Mouse (Mus musculus): ENCODE data around the gene Gm20604.

Gene Gm20604

DNA sequence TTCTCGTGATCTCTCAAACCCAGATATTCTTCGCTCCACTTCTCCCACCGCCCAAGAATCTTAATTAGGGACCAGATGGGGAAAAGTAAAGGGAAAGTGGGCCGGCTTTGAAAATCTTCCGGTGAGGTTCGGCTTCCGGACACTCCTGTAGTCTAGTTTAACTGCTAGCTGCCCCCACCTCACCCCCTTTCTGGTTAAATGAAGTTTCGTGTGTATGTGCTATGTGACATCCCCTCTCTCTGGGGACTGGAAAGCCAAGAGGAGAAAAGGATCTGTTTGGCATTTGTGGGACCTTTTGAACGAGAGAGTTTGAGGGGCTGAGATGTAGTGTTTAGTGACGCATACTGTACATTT lies at the start of gene Gm20604:
Gene Gm20604, minus strand, starts transcription at position 270 of the 354 bp plus-strand sequence.
- in situ Hi-C loops (cut with MboI, MseI): loop anchor here in 1 of 2 experiments (10.0 to 25.0 kb wide), 2 partner anchors 1034 to 1671 kb away; partner anchors contain the start of gene Ppp4r3a

DNA sequence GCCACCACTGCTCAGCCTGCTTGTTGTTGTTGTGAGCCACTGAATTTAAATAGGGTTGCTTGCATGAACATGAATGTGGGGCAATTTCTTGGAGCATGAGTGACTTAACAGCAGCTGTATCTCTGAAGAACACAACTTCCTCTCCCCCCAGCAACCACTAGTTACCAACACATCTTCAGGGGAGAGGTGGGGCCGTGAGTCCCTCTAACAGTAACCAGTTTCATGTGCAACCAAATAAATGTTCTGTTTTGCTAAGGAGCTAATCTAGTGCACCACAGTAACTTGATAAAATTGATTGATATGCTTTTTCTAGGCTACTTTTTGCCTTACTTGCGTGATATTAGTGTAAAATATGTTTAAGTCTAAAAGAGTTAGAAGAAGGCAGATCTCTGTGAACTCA lies 41.1 kb upstream of the Gm20604 start:
- in situ Hi-C loops (cut with MboI, MseI): loop anchor here in 1 of 2 experiments (10.0 kb wide), 1 partner anchor 265 kb away; no protein-coding TSS in a partner anchor

DNA sequence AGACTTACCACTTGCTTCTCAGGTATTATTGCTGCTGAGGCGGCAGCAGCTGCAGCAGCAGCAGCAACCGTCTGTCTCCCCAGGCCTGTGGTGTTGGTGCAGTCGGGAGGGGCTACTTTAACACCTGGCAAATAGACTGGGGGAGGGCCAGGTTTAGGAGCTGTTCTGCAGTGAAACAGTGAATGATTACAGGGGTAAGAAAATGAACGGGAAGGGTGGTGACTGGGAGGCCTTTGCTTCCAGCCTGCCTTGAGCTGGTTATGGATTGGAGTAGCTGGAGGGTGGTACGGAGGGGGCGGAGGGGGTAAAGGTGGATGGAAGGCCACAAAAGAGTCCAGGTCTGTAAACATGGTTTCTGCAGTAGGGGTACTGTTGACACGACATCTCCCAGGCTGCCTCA lies 29.5 kb upstream of the Gm20604 start:
- in situ Hi-C loops (cut with MboI, MseI): no loop called here

DNA sequence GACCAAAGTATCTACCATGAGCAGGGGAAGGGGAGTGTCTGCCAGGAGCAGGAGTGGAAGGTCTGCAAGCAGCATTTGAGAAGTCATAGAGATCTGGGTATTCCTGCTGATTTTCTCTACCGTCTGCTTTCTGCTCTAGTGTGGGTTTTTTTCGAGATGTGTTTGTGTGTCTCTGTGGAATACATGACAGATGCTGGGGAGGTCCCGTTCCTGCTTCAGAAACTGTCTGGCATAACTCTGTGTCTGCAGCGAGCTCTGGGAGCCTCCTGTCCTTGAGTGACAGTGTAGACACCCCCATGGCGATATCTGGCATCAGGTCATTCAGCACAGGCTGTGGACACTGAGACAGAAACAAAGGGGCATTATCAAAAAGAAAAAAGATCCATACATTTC lies 27.1 kb upstream of the Gm20604 start:
- in situ Hi-C loops (cut with MboI, MseI): no loop called here

DNA sequence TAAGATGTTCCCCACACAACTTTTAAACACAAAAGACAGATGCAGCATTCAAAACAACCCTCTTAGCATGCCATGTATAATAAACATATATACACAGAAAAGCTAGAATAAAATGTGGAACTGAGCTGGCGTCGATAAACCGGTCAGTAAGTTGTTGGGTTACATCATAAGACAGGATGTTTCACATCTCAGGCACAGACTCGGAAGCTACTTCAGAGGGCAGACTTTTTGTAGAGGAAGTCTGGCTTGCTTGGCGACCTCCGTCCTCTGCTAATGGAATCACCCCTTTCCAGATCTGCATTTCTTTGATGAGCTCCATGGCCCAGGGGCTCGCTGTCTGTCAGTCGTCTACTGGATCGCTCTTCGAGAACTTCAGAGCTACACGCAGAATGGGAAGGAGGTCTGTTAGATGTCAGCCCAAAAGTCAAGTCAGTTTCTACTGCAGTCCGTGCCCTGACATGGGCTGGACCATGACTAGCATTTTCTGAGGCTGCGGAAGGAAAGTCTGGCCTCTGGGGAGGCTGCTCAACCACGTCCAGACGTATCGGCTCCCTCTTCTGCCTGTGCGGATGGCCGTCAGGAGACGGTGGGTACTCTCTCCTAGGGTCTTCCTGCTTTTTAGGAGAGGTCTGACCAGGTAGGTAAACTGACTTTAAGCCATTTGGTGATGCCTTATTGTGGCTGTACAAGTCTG lies 26.6 kb upstream of the Gm20604 start:
- in situ Hi-C loops (cut with MboI, MseI): no loop called here

DNA sequence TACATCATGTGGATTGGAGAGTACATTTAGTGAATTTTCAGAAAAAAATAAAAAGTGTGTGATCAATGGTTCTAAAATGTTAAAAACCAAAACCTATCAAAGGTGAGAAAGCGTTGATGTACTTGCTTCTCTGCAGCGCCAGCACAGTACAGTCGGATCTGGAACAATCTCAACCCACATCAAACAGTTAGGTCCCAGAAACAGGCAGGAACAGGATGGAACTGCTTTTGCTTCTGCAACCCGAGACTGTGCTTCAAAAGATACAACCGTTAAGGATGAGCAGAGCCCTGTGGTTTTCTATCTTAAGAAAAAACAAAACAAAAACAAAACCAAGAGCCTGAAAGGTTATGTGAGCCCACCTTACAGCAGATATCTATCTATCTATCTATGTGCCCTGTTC lies 24.4 kb upstream of the Gm20604 start:
- in situ Hi-C loops (cut with MboI, MseI): no loop called here

DNA sequence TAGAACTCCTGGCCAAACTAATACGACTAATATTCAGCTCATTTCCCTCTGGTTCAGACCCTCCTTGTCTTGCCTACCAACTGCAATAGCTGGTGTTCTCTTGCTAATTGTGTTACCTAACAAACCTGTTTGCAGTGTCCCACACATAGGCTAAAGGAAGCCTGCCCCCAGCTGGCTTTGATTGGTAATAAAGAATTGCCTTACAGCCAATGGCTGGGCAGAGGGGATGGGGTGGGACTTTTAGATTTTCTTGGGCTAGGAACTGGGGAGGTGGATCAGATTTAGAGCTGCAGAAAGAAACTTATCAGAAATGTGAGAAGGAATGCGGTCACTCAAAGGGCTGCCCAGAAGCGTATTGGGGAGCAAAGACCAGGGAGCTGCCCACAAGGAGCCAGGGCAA lies 21.0 kb upstream of the Gm20604 start:
- in situ Hi-C loops (cut with MboI, MseI): no loop called here

DNA sequence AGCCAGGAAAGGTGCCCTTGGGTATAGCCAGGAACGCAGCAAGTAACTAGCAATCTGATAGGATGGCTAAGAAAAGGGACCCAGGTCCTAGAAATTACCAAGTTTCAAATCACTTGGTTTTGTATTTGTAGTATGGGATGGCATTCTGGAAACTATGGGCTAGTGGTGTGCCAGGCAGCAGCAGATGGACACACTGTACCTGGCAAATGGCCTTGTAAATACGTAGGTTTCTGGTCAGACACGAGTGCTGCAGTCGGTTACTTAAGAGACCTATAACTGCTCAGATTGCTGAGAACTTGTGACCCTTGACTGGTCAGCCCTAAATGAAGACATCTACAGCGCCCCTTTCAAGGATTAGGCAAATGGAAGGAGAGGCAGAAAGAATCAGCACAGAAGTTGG lies 19.7 kb upstream of the Gm20604 start:
- in situ Hi-C loops (cut with MboI, MseI): no loop called here

DNA sequence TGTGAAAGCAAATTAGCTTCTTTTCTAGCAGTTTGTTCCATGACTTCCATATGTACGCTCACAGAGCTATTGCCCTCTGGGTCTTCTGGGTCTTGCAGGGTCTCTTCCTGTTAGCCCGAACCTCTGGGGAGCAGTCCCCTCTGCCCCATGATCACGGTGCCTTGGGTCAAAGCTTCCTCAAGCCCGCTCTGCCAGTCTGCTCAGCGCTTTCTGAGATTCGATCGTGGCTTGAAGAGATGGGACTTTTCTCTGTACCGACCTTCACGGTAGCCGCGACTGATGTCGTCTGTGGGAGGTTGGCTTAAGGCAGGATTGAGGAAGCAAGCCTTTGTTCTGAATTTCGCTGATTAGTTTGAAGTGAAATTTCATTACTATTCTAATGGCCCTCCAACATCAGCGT lies 17.6 kb upstream of the Gm20604 start:
- in situ Hi-C loops (cut with MboI, MseI): no loop called here

DNA sequence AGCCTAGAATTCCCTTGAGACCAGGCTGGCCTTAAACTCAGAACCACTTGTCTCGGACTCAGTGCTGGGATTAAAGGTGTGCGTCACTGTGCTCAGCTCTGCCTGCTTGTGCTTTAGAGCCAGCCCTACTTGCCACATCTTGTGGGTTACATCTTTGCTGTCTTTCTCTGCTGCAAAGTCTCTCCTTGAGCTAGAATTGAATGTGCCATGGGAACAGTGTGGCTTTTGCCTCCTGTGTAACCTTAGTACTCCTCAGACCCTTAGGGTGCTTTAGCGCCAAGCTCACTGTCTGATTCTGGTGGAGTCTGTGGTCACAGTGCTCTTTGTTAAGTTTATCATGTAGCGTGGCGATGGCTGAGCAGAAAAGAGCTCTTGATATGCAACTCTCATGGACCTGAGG lies 14.2 kb upstream of the Gm20604 start:
- in situ Hi-C loops (cut with MboI, MseI): loop anchor here in 1 of 2 experiments (25.0 kb wide), 1 partner anchor 1685 kb away; the partner anchor contains the start of gene Ppp4r3a

DNA sequence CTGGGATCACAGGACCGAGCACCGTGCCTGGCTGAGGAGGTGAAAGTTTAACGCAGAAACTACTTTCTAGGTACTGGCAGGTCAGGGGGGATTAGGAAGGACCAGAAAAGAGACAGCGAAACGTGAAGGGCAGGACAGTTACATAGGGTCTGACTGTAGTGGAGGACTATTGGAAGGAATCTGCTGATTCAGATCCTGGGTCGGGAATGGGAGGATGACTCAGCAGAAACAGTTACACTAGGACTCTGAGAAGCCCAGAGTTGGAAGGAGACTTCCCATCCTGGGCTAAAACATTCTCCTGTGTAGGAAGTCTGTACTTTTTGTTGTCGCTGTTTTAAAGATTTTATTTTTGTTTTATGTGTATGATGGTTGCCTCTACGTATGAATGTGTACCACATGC lies 13.1 kb upstream of the Gm20604 start:
- in situ Hi-C loops (cut with MboI, MseI): loop anchor here in 1 of 2 experiments (25.0 kb wide), 1 partner anchor 1684 kb away; the partner anchor contains the start of gene Ppp4r3a

DNA sequence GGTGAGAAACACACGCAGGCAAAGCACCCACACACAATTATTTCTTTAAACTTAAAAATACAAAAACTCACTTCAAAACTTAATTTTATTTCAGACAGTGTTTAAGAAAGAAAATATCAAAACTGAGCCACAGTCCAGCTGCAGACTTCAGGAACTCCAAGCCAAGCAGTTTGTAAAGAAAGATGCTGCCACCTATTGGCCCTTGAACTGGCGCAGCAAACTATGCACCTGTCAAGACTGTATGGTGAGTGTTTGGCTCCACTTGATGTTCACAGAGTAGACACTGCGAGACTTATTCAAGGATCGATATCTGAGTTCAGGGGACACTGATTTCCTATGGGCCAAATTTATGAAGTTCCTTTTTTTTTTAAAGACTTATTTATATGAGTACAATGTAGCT lies 10.5 kb upstream of the Gm20604 start:
- in situ Hi-C loops (cut with MboI, MseI): loop anchor here (5.0 to 25.0 kb wide), 2 partner anchors 108 to 1682 kb away; partner anchors contain the start of genes Btbd7 (in 1 of the 2) and Ppp4r3a (in 1 of the 2)

DNA sequence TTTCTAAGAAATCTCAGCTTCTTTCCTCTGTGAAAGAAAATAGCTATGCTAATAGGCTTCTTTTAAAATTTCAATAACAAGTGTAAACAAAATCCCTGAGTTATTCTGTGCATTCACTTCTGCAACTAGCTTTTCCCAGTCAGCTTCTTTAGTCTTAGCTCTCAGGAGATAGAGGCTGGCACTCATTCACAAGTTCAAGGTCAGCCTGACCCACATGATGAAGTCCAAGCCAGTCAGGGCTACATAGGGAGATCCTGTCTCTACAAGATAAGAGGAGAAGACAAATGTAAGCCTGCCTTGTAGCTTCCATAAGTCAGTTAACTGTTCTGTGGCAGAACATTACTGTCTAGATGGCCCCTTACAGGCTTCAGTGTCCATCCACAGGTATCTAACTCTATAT lies 5.2 kb upstream of the Gm20604 start:
- in situ Hi-C loops (cut with MboI, MseI): loop anchor here in 1 of 2 experiments (25.0 kb wide), 1 partner anchor 1676 kb away; the partner anchor contains the start of gene Ppp4r3a

DNA sequence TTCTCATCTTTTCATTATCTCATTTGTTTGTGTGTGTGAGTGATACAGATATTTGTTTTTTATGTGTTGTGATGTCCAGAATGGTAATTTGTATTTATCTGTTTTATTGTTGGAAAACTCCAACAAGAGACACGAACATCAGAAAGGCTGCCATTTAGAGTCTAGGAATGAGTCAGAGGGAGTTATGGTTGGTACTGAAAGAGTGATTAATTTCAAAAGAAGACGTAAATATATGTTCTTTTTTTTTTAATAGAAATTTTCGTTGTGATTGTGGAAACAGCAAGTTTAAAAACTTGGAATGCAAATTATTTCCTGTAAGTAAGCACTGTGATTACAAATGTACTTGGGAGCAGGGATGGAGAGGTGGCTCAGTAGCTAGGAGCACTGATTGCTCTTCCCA lies 3.2 kb upstream of the Gm20604 start:
- in situ Hi-C loops (cut with MboI, MseI): loop anchor here in 1 of 2 experiments (25.0 kb wide), 1 partner anchor 1674 kb away; the partner anchor contains the start of gene Ppp4r3a

DNA sequence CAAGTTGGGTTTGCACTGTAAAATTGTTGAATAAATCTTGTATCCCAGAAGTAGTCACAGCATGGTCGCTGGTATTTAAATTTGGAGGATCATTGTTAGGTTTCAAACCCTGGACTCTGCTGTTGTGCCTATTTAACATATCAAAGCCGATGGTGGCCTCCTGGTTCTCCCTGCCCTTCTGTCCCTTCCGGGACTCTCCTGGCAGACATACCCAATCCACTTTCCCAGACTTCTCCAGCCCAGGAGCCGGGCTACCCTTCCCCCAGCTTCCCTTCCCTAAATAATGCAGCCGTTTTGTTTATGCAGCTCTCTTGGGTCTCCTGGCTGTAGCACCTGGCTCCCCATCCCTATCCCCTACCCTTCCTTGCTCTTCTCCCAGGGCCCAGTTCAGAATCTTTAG lies 464 bp upstream of the Gm20604 start:
- in situ Hi-C loops (cut with MboI, MseI): loop anchor here in 1 of 2 experiments (10.0 to 25.0 kb wide), 2 partner anchors 1034 to 1672 kb away; partner anchors contain the start of gene Ppp4r3a

DNA sequence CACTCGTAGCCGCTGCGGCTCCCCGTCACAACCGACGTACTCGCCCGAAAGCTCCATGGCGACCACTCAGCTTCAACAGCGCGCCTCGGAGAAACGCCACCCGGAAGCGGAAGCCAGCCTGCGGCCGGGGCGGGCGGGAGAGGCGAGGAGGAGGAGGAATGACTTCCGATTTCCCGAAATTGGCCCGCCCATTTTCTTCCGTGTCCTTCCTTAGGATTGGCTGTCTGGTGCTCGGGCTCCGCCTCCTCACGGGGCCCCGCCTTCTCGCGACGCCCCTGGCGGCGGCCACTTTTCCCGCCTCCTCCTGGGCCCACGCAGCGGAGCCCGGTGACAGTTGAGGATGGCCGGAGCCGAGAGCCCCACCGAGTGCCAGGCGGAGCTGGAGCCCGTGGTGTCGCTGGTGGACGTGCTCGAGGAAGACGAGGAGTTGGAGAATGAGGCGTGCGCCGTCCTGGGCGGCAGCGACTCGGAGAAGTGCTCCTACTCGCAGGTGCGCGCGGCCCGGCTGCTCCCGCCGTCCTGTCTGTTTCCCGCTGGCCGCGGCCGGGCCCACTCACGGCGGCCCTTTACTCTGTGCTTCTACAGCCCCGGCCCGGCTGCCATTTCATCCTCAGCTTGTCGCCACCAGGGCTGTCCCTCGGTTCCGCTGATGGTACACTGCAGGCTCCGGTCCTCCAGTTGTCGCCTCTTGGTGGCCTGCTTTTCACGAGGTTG lies 626 bp downstream of the Gm20604 start, which contains the start of the genes Gm28051, Gon7 and Ubr7:
Gene Gm28051, minus strand, starts transcription at position 77 of the 714 bp plus-strand sequence.
Gene Gon7, minus strand, starts transcription at position 115 of the 714 bp plus-strand sequence.
Gene Ubr7, plus strand, starts transcription at position 279 of the 714 bp plus-strand sequence.
- in situ Hi-C loops (cut with MboI, MseI): loop anchor here in 1 of 2 experiments (10.0 to 25.0 kb wide), 2 partner anchors 1033 to 1671 kb away; partner anchors contain the start of gene Ppp4r3a

DNA sequence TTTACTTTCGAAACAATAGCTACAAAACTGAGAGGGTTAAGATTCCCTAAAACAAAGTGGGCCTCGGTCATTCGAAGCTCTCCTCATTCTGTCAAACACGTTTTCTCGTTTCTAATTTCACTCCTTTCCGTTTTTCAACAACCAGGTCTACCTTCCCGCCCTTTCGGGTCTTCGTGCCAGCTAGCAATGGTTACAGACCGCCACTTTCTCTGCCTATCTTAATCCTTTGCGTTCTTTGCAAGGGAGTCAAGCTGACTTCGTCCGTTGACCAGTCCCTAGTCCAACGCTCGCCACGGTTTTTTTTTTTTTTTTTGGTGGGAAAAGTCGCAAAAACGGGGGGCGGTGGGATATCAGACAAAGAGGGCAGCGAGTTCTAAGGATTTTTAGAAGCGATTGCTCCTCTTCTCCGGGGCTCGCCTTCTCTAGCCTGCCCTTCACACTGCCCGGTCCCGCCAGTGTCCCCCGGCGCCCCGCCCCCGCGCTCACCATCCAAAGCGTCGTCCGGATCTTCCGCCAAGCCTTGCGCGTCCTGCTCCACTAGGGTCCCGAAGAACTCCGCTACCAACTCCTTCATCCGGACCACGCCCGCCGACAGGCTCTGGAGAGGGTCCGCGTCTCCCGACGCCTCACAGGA lies 1.3 kb downstream of the Gm20604 start:
- in situ Hi-C loops (cut with MboI, MseI): loop anchor here in 1 of 2 experiments (10.0 to 25.0 kb wide), 2 partner anchors 1032 to 1670 kb away; partner anchors contain the start of gene Ppp4r3a

DNA sequence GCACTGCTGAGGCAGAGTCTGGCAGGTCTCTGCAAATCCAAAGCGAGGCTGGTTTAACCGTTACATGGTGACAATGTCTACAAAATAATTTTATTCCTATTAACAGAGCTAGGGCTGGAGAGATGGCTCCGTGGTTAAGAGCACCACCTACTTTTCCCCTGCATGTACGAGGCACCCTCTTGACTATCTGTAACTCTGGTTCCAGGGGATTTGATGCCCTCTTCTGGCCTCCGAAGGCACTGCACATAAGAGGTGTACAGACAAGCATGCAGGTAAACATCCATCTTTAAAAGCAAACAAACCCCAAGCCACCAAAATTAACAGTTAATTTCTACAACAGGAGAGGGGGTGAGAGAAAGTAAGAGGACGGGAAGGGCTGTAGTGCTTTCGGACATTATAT lies 2.2 kb downstream of the Gm20604 start:
- in situ Hi-C loops (cut with MboI, MseI): loop anchor here in 1 of 2 experiments (10.0 to 25.0 kb wide), 2 partner anchors 1032 to 1669 kb away; partner anchors contain the start of gene Ppp4r3a

DNA sequence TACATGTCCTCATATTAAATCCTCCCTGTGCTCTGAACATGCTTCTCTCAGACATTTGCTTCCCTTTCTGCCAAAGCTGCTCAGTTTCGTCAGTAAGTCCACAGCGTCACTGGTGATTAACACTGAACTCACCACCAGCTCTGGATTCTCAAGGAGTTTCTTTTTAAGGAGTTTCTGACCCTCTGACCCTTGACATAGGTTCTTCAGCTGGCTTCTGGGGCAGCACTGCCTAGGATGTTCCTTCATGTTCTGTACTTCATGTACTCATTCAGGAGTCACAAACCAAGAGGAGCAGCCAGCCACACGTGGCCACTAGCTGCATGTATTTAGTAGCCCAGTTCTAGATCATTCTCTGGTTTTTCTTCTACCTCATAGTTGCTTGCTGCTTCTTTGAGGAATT lies 10.2 kb downstream of the Gm20604 start:
- in situ Hi-C loops (cut with MboI, MseI): loop anchor here in 1 of 2 experiments (25.0 kb wide), 1 partner anchor 589 kb away; no protein-coding TSS in a partner anchor

DNA sequence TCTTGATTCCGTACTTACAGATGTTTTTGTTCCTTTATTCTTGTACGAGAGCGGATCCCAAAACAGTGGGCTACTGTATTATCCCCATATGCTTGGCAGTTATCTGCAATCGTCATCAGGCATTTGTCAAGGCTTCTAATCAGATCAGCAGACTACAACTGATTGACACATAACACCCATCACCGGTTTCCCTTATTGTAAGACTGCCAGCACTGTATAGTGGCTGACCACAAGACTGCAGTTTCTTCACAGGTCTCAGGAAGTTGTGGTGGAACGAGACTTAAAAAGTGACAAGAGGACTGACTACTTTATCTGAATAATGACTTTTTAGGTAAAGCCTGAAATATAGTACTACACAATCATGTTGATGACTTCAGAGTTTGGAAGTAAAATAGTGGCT lies 13.6 kb downstream of the Gm20604 start:
- in situ Hi-C loops (cut with MboI, MseI): loop anchor here in 1 of 2 experiments (25.0 kb wide), 1 partner anchor 592 kb away; no protein-coding TSS in a partner anchor
